Mouse (Mus musculus): ENCODE results near the gene Padi2.

Padi2 gene

GRCm38 (mm10) chr4:140993846-140994245 is 87.7 kb downstream of the Padi2 start:
- DNase-seq: no peak

DNA sequence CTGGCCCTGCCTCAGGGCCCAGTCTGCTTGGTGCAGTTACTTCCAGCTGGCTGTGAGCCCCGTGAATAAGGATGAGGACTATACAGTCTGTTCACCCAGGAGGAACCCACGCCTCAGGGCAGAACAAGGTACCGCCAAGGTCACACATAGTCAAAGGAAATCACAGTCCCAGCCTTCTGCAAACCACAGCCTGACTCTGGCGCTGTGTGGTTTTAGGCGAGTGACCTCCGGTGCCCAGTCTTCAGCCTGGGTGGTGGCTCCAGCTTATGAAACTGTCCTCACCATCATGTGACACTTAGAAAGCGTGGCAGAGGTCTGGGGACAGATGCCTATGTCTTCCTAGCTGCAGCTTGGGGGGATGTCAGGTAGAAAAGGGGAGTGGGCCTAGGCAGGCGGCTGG is 89.7 kb downstream of the Padi2 start:
- no peak for DNase-seq

- no peak for DNase-seq
Observed at GRCm38 (mm10) chr4:140996812-140997211, 90.7 kb downstream of the Padi2 start.

Measured in kidney, adult 9 months (tissue).